Mouse (Mus musculus) heart, adult 2 months (tissue): ENCODE data around the gene Ccdc110. TPM values are rescaled to one million over a fixed set of nuclear protein-coding genes. Genes with fewer than 3 reads are reported as not detected.

Experiments used
- DNase-seq, 2 experiments: peaks; one replicate each; pipeline ENCODE4 v3.0.0; 2021
- H3K27ac ChIP-seq: fragments of 200-600 bp; 2 replicates; pipeline ENCODE4 v1.8.1; 2022
- H3K27me3 ChIP-seq: fragments of 200-500 bp; 2 replicates; pipeline ENCODE4 v1.6.1; 2012; ENCODE audit warnings: mild to moderate bottlenecking, low read length, inconsistent platforms, mixed read lengths; ENCODE audit not compliant: control insufficient read depth, insufficient read depth
- H3K36me3 ChIP-seq: fragments of 200-500 bp; 2 replicates; pipeline ENCODE4 v1.6.1; 2012; ENCODE audit warnings: low read length, inconsistent platforms; ENCODE audit not compliant: control insufficient read depth, insufficient read depth
- H3K4me1 ChIP-seq: fragments of 200-500 bp; 2 replicates; pipeline ENCODE4 v1.6.1; 2011; ENCODE audit warnings: low read length; ENCODE audit not compliant: control insufficient read depth, insufficient read depth
- H3K4me3 ChIP-seq: fragments of 200-600 bp; 2 replicates; pipeline ENCODE4 v1.8.1; 2022
- H3K79me2 ChIP-seq: fragments of 200-500 bp; replicated peaks from 2 replicates; pipeline ENCODE4 v1.6.1; 2012; ENCODE audit warnings: mild to moderate bottlenecking, inconsistent platforms, low read length, moderate library complexity, mixed read lengths; ENCODE audit not compliant: control insufficient read depth, insufficient read depth
- H3K9ac ChIP-seq: fragments of 200-500 bp; 2 replicates; pipeline ENCODE4 v1.6.1; 2012; ENCODE audit warnings: low read depth, mild to moderate bottlenecking, control low read depth, inconsistent platforms, low read length, mixed read lengths
- CTCF ChIP-seq: fragments of 200-600 bp; IDR thresholded peaks from 2 replicates; pipeline ENCODE4 v1.8.1; 2022; ENCODE audit warnings: antibody characterized with exemption, mild to moderate bottlenecking, moderate library complexity
- EP300 ChIP-seq: fragments of 200-500 bp; IDR thresholded peaks from 2 replicates; pipeline ENCODE4 v1.6.1; 2011; ENCODE audit warnings: low read depth, low read length, control low read depth; ENCODE audit not compliant: insufficient read depth
- POLR2A ChIP-seq: fragments of 200-500 bp; IDR thresholded peaks from 2 replicates; pipeline ENCODE4 v1.6.1; 2011; ENCODE audit warnings: mild to moderate bottlenecking, low read depth, low read length, control low read depth; ENCODE audit not compliant: insufficient read depth
- WGBS: fragments of 180-500 bp; shearing (Covaris S2); methylation state at CpG from one replicate; pipeline ENCODE4 v1.1.7; 2018; 5-methylcytosine and 5-hydroxymethylcytosine counted together
- intact Hi-C: fragments of 180-260 bp; cut with DNase I; formaldehyde crosslinking; loops from one replicate; pipeline ENCODE4 v1.15.1; 2025
- polyA plus RNA-seq: library from polyadenylated mRNA; depleted of rRNA; stranded (reverse); fragments of >200 nt; gene quantifications from 2 replicates; pipeline ENCODE4 v1.2.3, GENCODE M21; 2012; rRNA removed
- total RNA-seq, 2 experiments: library from RNA; stranded (reverse); gene quantifications; 2 replicates each; pipeline ENCODE4 v1.2.3; 2021

Gene Ccdc110
- total and polyA plus RNA-seq, 3 experiments: not detected

DNA sequence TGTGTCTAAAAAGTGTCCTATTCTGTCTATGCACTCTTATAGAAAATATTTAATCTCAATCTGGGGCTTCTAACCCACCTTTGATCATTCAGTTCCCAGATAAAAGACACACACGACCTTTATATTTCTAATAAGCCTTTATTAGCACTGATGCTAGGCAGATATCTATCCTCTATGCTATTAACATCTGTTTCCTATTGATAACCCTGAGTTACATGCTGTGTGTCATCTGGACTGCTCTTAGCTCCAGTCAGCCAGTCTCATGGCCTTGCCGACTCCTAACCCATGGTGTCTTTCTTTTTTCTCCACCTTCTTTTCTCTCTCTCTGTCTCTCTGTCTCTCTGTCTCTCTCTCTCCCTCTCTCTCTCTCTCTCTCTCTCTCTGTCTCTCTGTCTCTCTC, 53.8 kb downstream of the Ccdc110 start:
- Histone ChIP-seq H3K4me3 (no peak overlapping the region), H3K27ac (no peak overlapping the region), H3K4me1 (no peaks in the 10 kb centered on the region), H3K36me3 (no peaks in the 10 kb centered on the region; the same call in 1 of the 2 replicates), H3K79me2 (no peaks in the 10 kb centered on the region), H3K27me3 (no peaks in the 10 kb centered on the region), H3K9ac (no peak overlapping the region)
- no peak for DNase-seq
- intact Hi-C loops: no loop called here
- no peak for TF ChIP-seq EP300
- no peak for TF ChIP-seq CTCF
- TF ChIP-seq POLR2A: no peak
- 53% methylated on average over 2 of the region's 2 CpGs for whole genome bisulfite sequencing

DNA sequence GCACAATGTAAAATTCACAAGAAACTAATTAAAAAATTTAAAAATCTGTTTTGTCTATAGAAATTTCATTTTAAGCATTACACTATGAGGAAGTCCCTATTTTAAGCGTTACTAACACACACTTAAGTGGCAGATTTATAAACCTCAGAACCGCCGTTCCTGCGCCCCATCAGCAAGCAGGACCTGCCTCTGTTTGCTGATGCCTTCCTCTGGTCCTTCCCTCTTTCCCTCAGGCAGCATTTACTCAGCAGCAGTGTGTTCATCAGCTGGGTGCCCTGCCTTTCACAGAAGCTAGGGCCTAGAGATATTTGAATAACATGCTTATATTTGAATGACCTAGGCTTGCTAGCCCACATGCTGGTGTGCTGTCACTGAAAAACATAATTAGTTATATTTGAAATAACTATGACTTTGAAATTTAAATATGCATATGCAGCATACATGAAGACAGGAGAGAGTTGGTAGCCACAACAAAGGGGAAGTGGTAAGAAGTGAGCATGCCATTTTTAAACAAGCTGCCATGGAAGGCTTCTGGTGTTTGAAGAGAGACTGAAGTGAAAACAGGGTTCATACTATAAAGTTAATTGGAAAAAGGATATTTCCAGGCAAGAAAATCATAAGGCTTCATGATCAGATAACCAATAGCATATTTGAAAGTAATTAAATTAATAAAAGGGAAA, 56.4 kb downstream of the Ccdc110 start:
- TF ChIP-seq POLR2A (no peak), EP300 (no peak), CTCF (no peak)
- no peaks in the 10 kb centered on the region; the same call in 1 of the 2 replicates for H3K36me3 ChIP-seq
- no peak for DNase-seq
- H3K27me3 ChIP-seq: no peaks in the 10 kb centered on the region
- no peak overlapping the region for H3K4me3 ChIP-seq
- no peak overlapping the region for H3K27ac ChIP-seq
- no peaks in the 10 kb centered on the region for H3K4me1 ChIP-seq
- no peak overlapping the region for H3K9ac ChIP-seq
- no peaks in the 10 kb centered on the region for H3K79me2 ChIP-seq
- intact Hi-C loops: no loop called here
- 90% methylated on average over 4 of the region's 4 CpGs for whole genome bisulfite sequencing

Other genes with a start within 250 kb of the Ccdc110 start
- gene Pdlim3, start 49.2 kb upstream of the Ccdc110 start, total RNA-seq: 10 to 100 TPM; 29.4 to 29.9 TPM
- 52.5 and 71.1 TPM in 2 replicates for gene Pdlim3, start 49.2 kb upstream of the Ccdc110 start, polyA plus RNA-seq
- gene 1700029J07Rik, start 40.6 kb downstream of the Ccdc110 start, total RNA-seq: under 1 TPM; 0.59 to 0.76 TPM
- 0.66 and 0.94 TPM in 2 replicates for gene 1700029J07Rik, start 40.6 kb downstream of the Ccdc110 start, polyA plus RNA-seq
- gene Ufsp2, start 40.9 kb downstream of the Ccdc110 start, total RNA-seq: 10 to 100 TPM; 25.3 to 25.9 TPM
- gene Ufsp2, start 40.9 kb downstream of the Ccdc110 start, polyA plus RNA-seq: 12.1 and 27.1 TPM in 2 replicates
- gene Lrp2bp, start 64.7 kb downstream of the Ccdc110 start, total RNA-seq: 1 to 10 TPM in 1 of 2 experiments, under 1 TPM in 1; 0.55 to 1.3 TPM
- 0.61 and 1.4 TPM in 2 replicates for gene Lrp2bp, start 64.7 kb downstream of the Ccdc110 start, polyA plus RNA-seq
- gene Ankrd37, start 71.1 kb downstream of the Ccdc110 start, total RNA-seq: 1 to 10 TPM; 4.5 TPM
- 5.2 and 7.1 TPM in 2 replicates for gene Ankrd37, start 71.1 kb downstream of the Ccdc110 start, polyA plus RNA-seq
- gene Cfap97, start 217.2 kb downstream of the Ccdc110 start, total RNA-seq: 10 to 100 TPM; 12.2 to 13.6 TPM
- gene Cfap97, start 217.2 kb downstream of the Ccdc110 start, polyA plus RNA-seq: 4.7 and 10.6 TPM in 2 replicates
- 1 to 10 TPM; 7.1 to 8.8 TPM for gene Snx25, start 217.5 kb downstream of the Ccdc110 start, total RNA-seq
- gene Snx25, start 217.5 kb downstream of the Ccdc110 start, polyA plus RNA-seq: 3.2 and 5.7 TPM in 2 replicates